In the genomic region with DNA sequence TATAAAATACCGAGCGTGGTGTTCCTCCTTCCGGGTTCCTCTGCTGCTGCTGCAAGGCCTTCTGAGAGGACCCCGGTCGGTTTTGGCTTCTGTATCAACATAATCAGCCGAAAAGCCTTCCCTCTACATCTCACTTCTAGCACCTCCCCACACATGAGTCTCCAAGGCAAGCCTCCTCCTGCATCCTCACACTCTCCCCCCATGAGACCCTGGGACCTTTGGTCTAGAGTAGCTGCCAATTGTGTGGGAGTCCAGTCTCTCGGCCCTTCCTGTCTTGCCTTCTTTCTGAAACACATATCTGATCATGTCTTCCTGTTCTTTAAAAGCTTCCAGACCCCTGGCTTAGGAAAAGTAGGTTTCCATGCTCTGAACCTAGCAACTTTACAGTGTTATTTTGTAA, we compare ENCODE assay signal across 15 mouse cellular contexts.
DNase-seq lines count a peak whose midpoint lies in the region; ATAC-seq lines count a peak whose summit lies in the region.
"Had no signal": no experiment of that assay in that cellular context is flagged by ENCODE, and none has a peak within 500 bp of the region (broad histone marks: within the 10 kb centered on the region; RNA-seq: fewer than 3 reads in every experiment).

No protein-coding gene starts in this region.

- H3K9ac ChIP-seq in lung, embryonic 16.5 days (ENCODE audit: low read length) = 0 out of 2 replicates have a peak overlapping the region, but pooled peaks have one; percentile 36
- H3K9ac ChIP-seq in heart, embryonic 12.5 days = no peak overlapping the region
- H3K9ac ChIP-seq in stomach, embryonic 15.5 days = no peak overlapping the region
- H3K9ac ChIP-seq: forebrain, embryonic 12.5 days; liver, embryonic 15.5 days had no signal

- no peak overlapping the region for H3K4me3 ChIP-seq in lung, embryonic 16.5 days (ENCODE audit: low read length)
- no peak overlapping the region for H3K4me3 ChIP-seq in heart, embryonic 12.5 days
- H3K4me3 ChIP-seq in stomach, embryonic 15.5 days (replicated peaks) = no peak overlapping the region
- H3K4me3 ChIP-seq: forebrain, embryonic 12.5 days; liver, embryonic 15.5 days had no signal

- no peaks in the 10 kb centered on the region for H3K9me3 ChIP-seq in lung, embryonic 16.5 days (ENCODE audit: control insufficient read depth, low read length)
- H3K9me3 ChIP-seq in heart, embryonic 12.5 days (replicated peaks) = no peaks in the 10 kb centered on the region
- no peaks in the 10 kb centered on the region for H3K9me3 ChIP-seq in stomach, embryonic 15.5 days
- H3K9me3 ChIP-seq: forebrain, embryonic 12.5 days; liver, embryonic 15.5 days had no signal

- H3K27ac ChIP-seq in lung, embryonic 16.5 days (ENCODE audit: low read length) = peak overlapping the region; percentile 72
- 0 out of 2 replicates have a peak overlapping the region, but pooled peaks have one; percentile 37 for H3K27ac ChIP-seq in heart, embryonic 12.5 days (ENCODE audit: poor library complexity, severe bottlenecking)
- H3K27ac ChIP-seq in stomach, embryonic 15.5 days = peak overlapping the region; percentile 1; the same call in 1 of the 2 replicates
- H3K27ac ChIP-seq: forebrain, embryonic 12.5 days; liver, embryonic 15.5 days had no signal

- H3K27me3 ChIP-seq in lung, embryonic 16.5 days (ENCODE audit: control insufficient read depth, insufficient read depth, low read depth, low read length) = no peaks in the 10 kb centered on the region
- H3K27me3 ChIP-seq in heart, embryonic 12.5 days (replicated peaks) = no peaks in the 10 kb centered on the region
- H3K27me3 ChIP-seq in stomach, embryonic 15.5 days (replicated peaks) = no peaks in the 10 kb centered on the region
- H3K27me3 ChIP-seq: CH12.LX; forebrain, embryonic 12.5 days; liver, embryonic 15.5 days had no signal

- 36% methylated on average over 7 of the region's 7 CpGs for WGBS in lung, embryonic 16.5 days
- WGBS in heart, embryonic 12.5 days = 51% methylated on average over 7 of the region's 7 CpGs
- 62% methylated on average over 7 of the region's 7 CpGs for WGBS in stomach, embryonic 15.5 days

- H3K4me2 ChIP-seq in lung, embryonic 16.5 days (ENCODE audit: low read depth, low read length) = no peak overlapping the region
- peak overlapping the region; percentile 15; the same call in 1 of the 2 replicates for H3K4me2 ChIP-seq in heart, embryonic 12.5 days
- H3K4me2 ChIP-seq in stomach, embryonic 15.5 days = no peak overlapping the region
- H3K4me2 ChIP-seq: forebrain, embryonic 12.5 days; liver, embryonic 15.5 days had no signal

- H3K36me3 ChIP-seq in lung, embryonic 16.5 days (ENCODE audit: control insufficient read depth, insufficient read depth, low read length) = 0 out of 2 replicates have a peak, but pooled peaks cover 2% of the 10 kb centered on the region
- H3K36me3 ChIP-seq in heart, embryonic 12.5 days = 0 out of 2 replicates have a peak, but pooled peaks cover 3% of the 10 kb centered on the region
- H3K36me3 ChIP-seq in stomach, embryonic 15.5 days = no peaks in the 10 kb centered on the region
- H3K36me3 ChIP-seq: liver, embryonic 15.5 days had no signal

- ATAC-seq in lung, embryonic 16.5 days (ENCODE audit: low read depth) = 0 out of 2 replicates have a peak, but pooled peaks have one; percentile 39
- ATAC-seq in heart, embryonic 12.5 days (ENCODE audit: insufficient number of reproducible peaks, low FRiP score) = peak; percentile 70; the same call in 1 of the 2 replicates
- no peak for ATAC-seq in stomach, embryonic 15.5 days (ENCODE audit: insufficient read depth, low FRiP score, low read depth)
- ATAC-seq: intestine, postnatal 0 days had no signal

- H3K4me1 ChIP-seq in lung, embryonic 16.5 days (replicated peaks; ENCODE audit: control insufficient read depth, insufficient read depth, low read length) = peaks cover 22% of the 10 kb centered on the region
- H3K4me1 ChIP-seq in heart, embryonic 12.5 days (replicated peaks) = peaks cover 35% of the 10 kb centered on the region
- H3K4me1 ChIP-seq in stomach, embryonic 15.5 days = peaks cover 5% of the 10 kb centered on the region; the same call in 1 of the 2 replicates

- peak; percentile 41 to 61 for DNase-seq in heart, adult 18-20 months
- DNase-seq in heart, postnatal 25 days (ENCODE audit: low spot score) = no peak
- DNase-seq in lung, postnatal 14 days = no peak
- no peak for DNase-seq in right cerebral cortex, postnatal 10 days (ENCODE audit: low spot score in 2 of 2)
- no peak for DNase-seq in thymus, postnatal 25 days
- DNase-seq: adrenal gland, postnatal 25 days; cerebellum, adult 11 months; spleen, adult 18-20 months had no signal

- intact Hi-C loops in heart, postnatal 25 days (cut with DNase I) = loop anchor here (10.0 kb wide), 1 partner anchor 86 kb away; no protein-coding TSS in a partner anchor

Comparison
In these comparisons a context has a peak if more than half of its experiments do, and no peak if none do; other contexts are left out.
1. DNase-seq: peak in heart, adult 18-20 months (2 of 2); none in heart, postnatal 25 days (single experiment), lung, postnatal 14 days (single experiment), right cerebral cortex, postnatal 10 days (0 of 2) and thymus, postnatal 25 days (single experiment).
2. H3K27ac ChIP-seq: peak in every context shown above with its lines; median percentile 72 in lung, embryonic 16.5 days; 37 in heart, embryonic 12.5 days; 1 in stomach, embryonic 15.5 days.